Mouse (Mus musculus) right cerebral cortex, adult 18-20 months (tissue): Measurements from ENCODE around the gene Olfr728.

Experiments used
- DNase-seq: peaks from one replicate; pipeline ENCODE4 v3.0.0; 2022; ENCODE audit warnings: mixed read lengths

Gene Olfr728

GRCm38 (mm10) chr14:50142580-50142979, at the start of gene Olfr728:
TSS of gene Olfr728 (minus strand) at chr14:50142680.
- DNase-seq, result no peak

- no peak for DNase-seq
Measured at GRCm38 (mm10) chr14:50188098-50188497, 45.6 kb upstream of the Olfr728 start, which contains the start of gene Olfr730. TSS of gene Olfr730 (minus strand) at chr14:50188198.

- no peak for DNase-seq
Measured at GRCm38 (mm10) chr14:50152810-50153209, 10.3 kb upstream of the Olfr728 start, which contains the start of gene Olfr729. TSS of gene Olfr729 (minus strand) at chr14:50152910.

- no peak for DNase-seq
Measured at GRCm38 (mm10) chr14:50122886-50123285, 19.6 kb downstream of the Olfr728 start, which contains the start of gene Olfr727. TSS of gene Olfr727 (plus strand) at chr14:50123186.

- DNase-seq, result no peak
Measured at GRCm38 (mm10) chr14:50090853-50091252, 51.6 kb downstream of the Olfr728 start, which contains the start of gene Olfr726. TSS of gene Olfr726 (minus strand) at chr14:50090953.
